Mouse (Mus musculus): ENCODE data around the gene Csf2ra.
"Not testable (repeated sequence)": the region's sequence is repeated elsewhere in the genome, so short reads cannot be mapped to it uniquely, and the experiment has no call there.

Gene Csf2ra

DNA sequence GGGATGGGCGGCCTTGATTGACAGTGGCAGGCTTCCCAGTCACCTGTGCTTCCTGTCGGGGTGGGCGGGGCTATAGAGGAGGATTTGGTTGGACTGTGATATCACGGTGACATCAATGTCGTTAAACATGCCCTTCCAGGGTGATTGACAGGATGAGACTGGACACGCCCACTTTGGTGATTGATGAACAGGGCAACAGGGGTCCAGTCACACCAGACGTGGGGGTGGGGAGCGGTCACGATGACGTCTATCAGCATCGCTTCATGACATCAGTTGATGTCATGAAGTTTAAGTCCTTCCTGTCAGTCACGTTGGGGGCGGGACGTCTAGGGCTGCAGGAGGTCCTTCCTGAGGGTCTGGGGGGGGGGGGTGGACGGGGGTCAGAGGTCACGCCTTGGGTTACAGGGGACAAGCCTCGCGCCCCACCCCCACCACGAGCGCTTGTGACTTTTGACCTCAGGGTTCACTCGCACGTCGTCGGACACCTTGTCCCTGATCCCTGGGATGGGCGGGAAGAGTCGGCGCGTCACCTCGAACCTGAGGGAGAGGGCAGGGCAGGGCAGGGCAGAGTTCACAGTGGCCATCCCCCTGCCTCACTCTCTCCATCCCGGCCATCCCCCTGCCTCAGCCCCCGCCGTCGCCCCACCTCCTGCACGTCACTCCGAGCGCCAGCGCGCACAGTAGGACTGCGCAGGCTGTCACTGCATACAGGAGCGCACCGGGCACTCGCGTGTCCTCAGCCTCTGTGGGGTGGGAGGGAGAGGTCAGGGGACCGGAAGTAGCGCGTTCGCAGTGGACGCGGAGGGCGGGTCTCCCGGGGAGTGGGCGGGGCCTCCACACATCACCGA is 3.3 kb downstream of the Csf2ra start:
- peak; percentile 60 to 68 for DNase-seq (ENCODE audit: low spot score in 2 of 2)

GRCm38 (mm10) chr19:61223706-61224328 is 4.4 kb downstream of the Csf2ra start:
- peak; percentile 31 to 32 for DNase-seq (ENCODE audit: low spot score in 2 of 2)

DNA sequence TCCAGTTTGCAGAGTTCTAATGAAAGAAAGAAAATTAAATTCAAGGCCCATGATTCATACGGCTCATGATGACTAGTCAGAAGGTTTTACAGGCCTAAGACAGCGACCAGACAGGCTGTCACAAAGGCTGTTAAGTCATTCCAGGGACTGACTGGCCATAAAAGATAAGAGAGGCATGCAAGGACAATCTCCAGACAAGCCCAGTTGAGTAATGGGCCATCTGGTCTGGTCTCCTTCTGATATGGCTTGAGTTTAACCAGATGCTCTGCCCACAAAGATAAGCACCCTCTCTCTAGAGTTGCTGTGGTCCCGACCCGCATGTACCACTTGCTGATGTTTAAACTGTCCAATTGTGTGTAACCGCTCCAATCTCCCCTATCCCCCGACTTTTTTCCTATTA is 20.7 kb downstream of the Csf2ra start:
- DNase-seq (ENCODE audit: low spot score in 2 of 2) = not testable (repeated sequence)

- DNase-seq (ENCODE audit: low spot score in 2 of 2) = peak in 1 of 2 experiments; percentile 24
Observed at GRCm38 (mm10) chr19:61199836-61200235, 28.4 kb downstream of the Csf2ra start.

GRCm38 (mm10) chr19:61199316-61199715 is 28.9 kb downstream of the Csf2ra start:
- DNase-seq (ENCODE audit: low spot score in 2 of 2) = peak; percentile 89 to 92

GRCm38 (mm10) chr19:61183590-61183989 is 44.6 kb downstream of the Csf2ra start, which contains the start of gene Gm6020:
Gene Gm6020, plus strand, starts transcription at chr19:61183890.
- not testable (repeated sequence) for DNase-seq (ENCODE audit: low spot score in 2 of 2)

DNA sequence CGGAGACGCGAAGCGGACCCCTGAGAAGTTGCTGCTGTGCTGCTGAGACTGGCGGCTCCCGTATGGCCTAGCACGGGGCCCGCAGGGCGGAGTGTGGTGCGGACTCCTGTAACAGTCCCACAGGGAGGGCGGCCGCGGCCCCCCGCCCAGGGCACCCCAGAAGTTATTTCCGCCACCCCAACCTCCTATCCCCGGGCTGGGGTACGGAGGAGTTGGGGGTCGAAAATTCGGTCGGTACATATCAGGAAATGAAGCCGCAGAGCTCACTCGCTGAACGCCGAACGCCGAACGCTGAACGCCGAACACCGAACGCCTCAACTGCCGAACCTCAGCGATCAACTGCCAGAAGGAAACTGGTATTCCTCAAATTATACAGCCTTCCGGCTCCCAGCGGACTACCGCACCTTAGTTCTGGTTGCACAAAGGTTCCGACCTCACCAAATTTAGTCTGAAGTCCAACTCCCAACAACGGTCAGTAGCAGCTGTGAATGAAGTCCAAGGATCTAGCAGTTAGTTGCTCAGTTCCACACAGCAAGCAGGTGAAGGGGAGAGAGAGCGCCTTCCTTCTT is 52.4 kb downstream of the Csf2ra start, which contains the start of gene Gm7102:
Gm7102 (minus strand) TSS at position 554 of the 569 bp plus-strand sequence.
- no peak for DNase-seq (ENCODE audit: low spot score in 2 of 2)
